8 mouse cellular contexts compared by ENCODE assay signal in the genomic region with DNA sequence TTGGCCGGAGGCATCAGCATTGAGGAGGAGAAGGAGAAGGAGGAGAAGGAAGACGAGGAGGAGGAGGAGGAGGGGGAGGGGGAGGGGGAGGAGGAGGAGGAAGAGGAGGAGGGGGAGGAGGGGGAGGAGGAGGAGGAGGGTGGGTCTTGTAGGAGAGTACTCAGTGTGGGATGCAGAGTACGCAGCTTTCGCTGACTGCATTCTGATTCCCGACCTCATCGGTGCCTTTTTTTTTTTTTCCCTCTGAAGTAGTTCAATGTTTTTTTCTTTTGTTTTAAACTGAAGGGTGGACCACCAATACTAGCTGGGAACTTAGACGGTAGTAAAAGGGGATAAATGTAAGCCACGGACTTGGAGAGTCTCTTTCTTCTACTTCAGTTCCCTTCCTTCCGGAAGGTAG. TPM values are rescaled to one million over a fixed set of nuclear protein-coding genes. Genes with fewer than 3 reads are reported as not detected.
DNase-seq lines count a peak whose midpoint lies in the region; ATAC-seq and TF ChIP-seq lines count a peak whose summit lies in the region.
"Had no signal": no experiment of that assay in that cellular context is flagged by ENCODE, and none has a peak within 500 bp of the region (broad histone marks: within the 10 kb centered on the region; RNA-seq: fewer than 3 reads in every experiment).

No protein-coding gene starts in this region.

- no peak for TF ChIP-seq CTCF in liver, adult 2 months (IDR thresholded peaks at IDR 0.05; ENCODE audit: low read depth, low read length)
- TF ChIP-seq CTCF in intestine, postnatal 0 days (IDR thresholded peaks at IDR 0.05; ENCODE audit: low read depth): no peak

- 8% methylated on average over 7 of the region's 9 CpGs for WGBS in liver, adult 2 months
- WGBS in forebrain, embryonic 10.5 days: under 1% methylated on average over 8 of the region's 9 CpGs
- WGBS in intestine, postnatal 0 days: 0% methylated on average over 7 of the region's 9 CpGs
- WGBS in neural tube, embryonic 13.5 days: 0% methylated on average over 7 of the region's 9 CpGs

- no peaks in the 10 kb centered on the region for H3K79me2 ChIP-seq in liver, adult 2 months (ENCODE audit: control insufficient read depth, insufficient read depth, low read length)

- no peak for TF ChIP-seq POLR2A in liver, adult 2 months (IDR thresholded peaks at IDR 0.05; ENCODE audit: extremely low read depth, insufficient read depth, low read length)

- no peak for DNase-seq in liver, adult 2 months (ENCODE audit: extremely low read depth, low read depth, low spot score)
- DNase-seq in liver: no peak
- no peak for DNase-seq in forebrain, embryonic 10.5 days (ENCODE audit: extremely low spot score, low spot score)
- no peak for DNase-seq in right cerebral cortex, postnatal 25 days
- DNase-seq: layer of hippocampus, adult 9-11 months had no signal

- H3K4me3 ChIP-seq in liver, adult 2 months (ENCODE audit: insufficient read depth, low read depth, low read length): peak overlapping the region; percentile 42; the same call in 1 of the 2 replicates
- peak overlapping the region; percentile 59 for H3K4me3 ChIP-seq in forebrain, embryonic 10.5 days
- peak overlapping the region; percentile 50 for H3K4me3 ChIP-seq in intestine, postnatal 0 days (ENCODE audit: low read depth, low read length)
- peak overlapping the region; percentile 48 for H3K4me3 ChIP-seq in neural tube, embryonic 13.5 days

- no peak overlapping the region for H3K27ac ChIP-seq in liver, adult 2 months (replicated peaks; ENCODE audit: insufficient read depth, low read depth, low read length)
- H3K27ac ChIP-seq in forebrain, embryonic 10.5 days: peak overlapping the region; percentile 87
- peak overlapping the region; percentile 46 for H3K27ac ChIP-seq in intestine, postnatal 0 days (ENCODE audit: low read depth, low read length)
- 0 out of 2 replicates have a peak overlapping the region, but pooled peaks have one; percentile 74 for H3K27ac ChIP-seq in neural tube, embryonic 13.5 days (replicated peaks)

- H3K4me2 ChIP-seq in intestine, postnatal 0 days (replicated peaks; ENCODE audit: low read depth): peak overlapping the region; percentile 84
- H3K4me2 ChIP-seq in neural tube, embryonic 13.5 days: peak overlapping the region; percentile 71

- H3K27me3 ChIP-seq in liver, adult 2 months (ENCODE audit: control insufficient read depth, insufficient read depth, low read length): peaks cover 30% of the 10 kb centered on the region
- peaks cover 94% of the 10 kb centered on the region for H3K27me3 ChIP-seq in forebrain, embryonic 10.5 days (ENCODE audit: poor library complexity, severe bottlenecking)
- H3K27me3 ChIP-seq in intestine, postnatal 0 days (replicated peaks; ENCODE audit: control insufficient read depth, insufficient read depth, low read length): peaks cover 53% of the 10 kb centered on the region
- H3K27me3 ChIP-seq in neural tube, embryonic 13.5 days: peaks cover 56% of the 10 kb centered on the region

- no peaks in the 10 kb centered on the region for H3K36me3 ChIP-seq in liver, adult 2 months (ENCODE audit: control insufficient read depth, insufficient read depth, low read length)
- H3K36me3 ChIP-seq in forebrain, embryonic 10.5 days (replicated peaks): no peaks in the 10 kb centered on the region
- H3K36me3 ChIP-seq in intestine, postnatal 0 days (ENCODE audit: control insufficient read depth, insufficient read depth): no peaks in the 10 kb centered on the region
- H3K36me3 ChIP-seq in neural tube, embryonic 13.5 days: no peaks in the 10 kb centered on the region

- no peak for ATAC-seq in intestine, postnatal 0 days
- no peak for ATAC-seq in neural tube, embryonic 13.5 days (ENCODE audit: low read depth)
- ATAC-seq in megakaryocyte-erythroid progenitor cell, adult 5-6 weeks (replicated peaks; ENCODE audit: low FRiP score, low TSS enrichment, poor library complexity, severe bottlenecking): no peak

- H3K4me1 ChIP-seq in liver, adult 2 months (ENCODE audit: control insufficient read depth, insufficient read depth, low read length): peaks cover 4% of the 10 kb centered on the region; the same call in 1 of the 2 replicates
- peaks cover 73% of the 10 kb centered on the region for H3K4me1 ChIP-seq in forebrain, embryonic 10.5 days
- H3K4me1 ChIP-seq in intestine, postnatal 0 days (replicated peaks; ENCODE audit: control insufficient read depth, insufficient read depth, low read length): no peaks in the 10 kb centered on the region; the same call in 1 of the 2 replicates
- H3K4me1 ChIP-seq in neural tube, embryonic 13.5 days (replicated peaks): peaks cover 53% of the 10 kb centered on the region

- peak overlapping the region; percentile 20; the same call in 1 of the 2 replicates for H3K9ac ChIP-seq in liver, adult 2 months (ENCODE audit: low read depth, low read length)
- H3K9ac ChIP-seq in intestine, postnatal 0 days (ENCODE audit: low read depth, low read length): peak overlapping the region; percentile 27; the same call in 1 of the 2 replicates
- H3K9ac ChIP-seq in neural tube, embryonic 13.5 days: peak overlapping the region; percentile 66

- H3K9me3 ChIP-seq in forebrain, embryonic 10.5 days: no peaks in the 10 kb centered on the region
- H3K9me3 ChIP-seq in intestine, postnatal 0 days (ENCODE audit: control insufficient read depth): no peaks in the 10 kb centered on the region
- H3K9me3 ChIP-seq in neural tube, embryonic 13.5 days: no peaks in the 10 kb centered on the region

RNA-seq across cellular contexts. Expression of gene Pdgfra, which starts 3.2 kb away (rescaled TPM):
- total RNA-seq in liver, adult 2 months (2014; rRNA removed): 4.5 and 5.2 TPM in 2 replicates
- polyA plus RNA-seq in liver, adult 2 months (2012; rRNA removed): 1.1 and 1.2 TPM in 2 replicates
- 20.2 and 23.5 TPM in 2 replicates for polyA plus RNA-seq in forebrain, embryonic 10.5 days (2016; fragmentation: Nextera tagmentation; extraction: Ambion mirVana)
- polyA plus RNA-seq in intestine, postnatal 0 days (2015; fragmentation: Nextera tagmentation; extraction: Ambion mirVana): 12.0 and 13.8 TPM in 2 replicates
- polyA plus RNA-seq in neural tube, embryonic 13.5 days (2015; fragmentation: Nextera tagmentation; extraction: Ambion mirVana): 11.3 and 16.4 TPM in 2 replicates
- total RNA-seq in megakaryocyte-erythroid progenitor cell, adult 5-6 weeks (2014; fragmentation: Nextera tagmentation): not detected in 2 replicates
- total RNA-seq in megakaryocyte-erythroid progenitor cell, adult 5-6 weeks (2017): not detected in 2 replicates
